Comparison of ENCODE assay signal across 1 mouse cellular context in the genomic region with DNA sequence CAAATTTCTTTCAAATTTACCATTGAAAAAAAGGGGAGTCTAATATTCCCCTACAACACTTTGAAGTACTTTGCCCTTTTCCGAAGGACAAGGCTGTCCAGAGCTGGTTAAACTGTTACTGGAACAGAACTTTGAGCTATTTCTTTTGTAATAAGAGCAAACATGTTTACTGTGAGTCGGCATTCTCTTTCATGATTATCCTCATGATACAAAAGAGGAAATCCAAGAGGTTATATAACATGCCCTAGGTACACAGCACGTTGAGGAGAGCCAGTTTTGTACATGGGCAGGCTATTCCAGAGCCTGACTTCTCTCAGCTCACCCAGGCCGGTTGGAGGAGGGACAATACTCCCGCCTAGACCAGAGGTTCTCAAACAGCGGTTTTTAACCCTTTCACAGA.
TF ChIP-seq lines count a peak whose summit lies in the region.

No protein-coding gene starts in this region.

TF ChIP-seq in MEL, 35 proteins besides CTCF, POLR2A, EP300 and RAD21 (continued from another document):
- no peak for TF ChIP-seq POLR2AphosphoS5 (IDR thresholded peaks at IDR 0.05; ENCODE audit: borderline replicate concordance, low read depth, low read length)
- no peak for TF ChIP-seq ELF1 (IDR thresholded peaks at IDR 0.05; ENCODE audit: low read depth, low read length)
- TF ChIP-seq NELFE (IDR thresholded peaks at IDR 0.05; ENCODE audit: low read depth, low read length), result no peak
- no peak for TF ChIP-seq JUND (IDR thresholded peaks at IDR 0.05; ENCODE audit: low read depth, low read length)
- no peak for TF ChIP-seq MAZ (IDR thresholded peaks at IDR 0.05; ENCODE audit: low read depth, low read length)
- no peak for TF ChIP-seq E2F4 (IDR thresholded peaks at IDR 0.05; ENCODE audit: borderline replicate concordance, low read depth, low read length)
